Mouse (Mus musculus): Measurements from ENCODE around the gene Txnrd2.

Txnrd2 gene

GRCm38 (mm10) chr16:18426215-18426791, at the start of gene Txnrd2:
TSS of gene Txnrd2 (plus strand) at chr16:18426384.
- DNase-seq = peak; percentile 78

- no peak for DNase-seq
Observed at GRCm38 (mm10) chr16:18377203-18377602, 49.0 kb upstream of the Txnrd2 start.

DNA sequence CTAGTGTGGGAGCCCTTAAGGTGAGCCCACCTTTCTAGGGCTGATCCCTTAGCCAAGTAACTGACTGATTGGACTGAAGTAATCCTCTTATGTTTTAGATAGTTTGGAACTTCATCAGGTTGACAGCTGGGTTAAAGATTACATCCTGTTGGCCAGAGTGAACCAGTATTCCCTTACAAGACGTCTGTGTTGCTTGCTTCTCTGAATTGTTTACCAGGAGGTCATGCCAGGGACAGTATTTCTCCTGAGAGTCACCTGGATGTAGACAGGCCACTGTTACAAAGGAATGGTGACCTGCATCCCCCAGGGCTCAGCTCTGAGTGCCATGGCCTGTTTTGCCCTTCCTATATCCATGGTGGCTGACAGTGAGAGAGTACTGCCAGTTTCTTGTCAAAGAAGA, 47.7 kb upstream of the Txnrd2 start:
- no peak for DNase-seq

DNA sequence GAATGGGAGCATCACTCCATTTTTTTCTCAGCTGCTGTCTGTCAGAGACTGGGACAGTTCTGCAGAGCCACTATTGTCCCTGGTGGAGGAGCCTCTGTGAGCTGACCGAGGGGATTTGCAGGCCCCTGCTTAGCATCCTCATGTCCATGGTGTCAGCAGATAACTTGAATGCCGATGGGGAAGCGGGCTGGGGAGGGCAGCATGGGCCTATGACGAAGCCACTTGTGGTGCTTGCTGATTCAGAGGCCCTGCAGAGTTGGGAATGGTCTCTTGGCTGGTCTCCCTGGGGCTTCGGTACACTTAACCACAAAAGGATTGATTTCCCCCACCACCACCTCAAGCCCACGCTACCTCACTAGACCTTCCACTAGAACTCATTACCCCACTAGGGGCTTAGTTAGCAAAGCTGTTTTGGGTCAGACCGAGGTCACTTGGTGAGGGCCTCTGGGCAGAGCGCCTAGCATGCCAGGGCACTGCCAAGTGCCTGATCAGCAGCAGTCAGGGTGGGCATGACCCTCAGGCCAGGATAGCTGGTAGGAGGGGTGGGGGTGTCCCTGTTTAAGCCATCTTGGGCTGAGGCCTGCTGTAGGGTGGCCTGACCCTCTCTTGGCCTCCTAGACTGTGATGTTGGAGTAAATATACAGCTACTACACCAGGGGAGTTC, 46.7 kb upstream of the Txnrd2 start:
- no peak for DNase-seq

- DNase-seq = no peak
Observed at GRCm38 (mm10) chr16:18380495-18381063, 45.6 kb upstream of the Txnrd2 start.

GRCm38 (mm10) chr16:18381621-18382258, 44.4 kb upstream of the Txnrd2 start:
- no peak for DNase-seq

- DNase-seq = no peak
Observed at GRCm38 (mm10) chr16:18383045-18383726, 43.0 kb upstream of the Txnrd2 start.

DNA sequence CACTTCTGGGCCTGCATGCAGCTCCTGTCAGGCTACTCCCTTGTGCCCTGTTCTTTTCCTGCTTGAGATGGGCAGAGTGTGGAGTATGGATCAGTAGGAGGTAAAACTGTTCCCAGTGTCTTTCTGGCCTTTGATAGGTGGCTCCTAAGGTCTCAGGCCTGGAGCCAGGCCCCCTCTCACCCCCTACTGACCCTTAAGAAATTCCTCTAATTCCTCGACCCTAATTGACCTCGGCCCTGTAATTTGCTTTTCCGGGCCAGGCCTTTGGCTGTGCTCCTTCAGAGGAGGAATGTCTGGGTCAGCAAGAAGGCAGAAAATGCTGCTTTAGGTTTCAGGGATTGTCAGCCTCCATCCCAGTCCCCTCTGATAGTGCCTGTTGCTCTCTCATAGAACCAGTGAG, 42.4 kb upstream of the Txnrd2 start:
- DNase-seq = no peak

DNA sequence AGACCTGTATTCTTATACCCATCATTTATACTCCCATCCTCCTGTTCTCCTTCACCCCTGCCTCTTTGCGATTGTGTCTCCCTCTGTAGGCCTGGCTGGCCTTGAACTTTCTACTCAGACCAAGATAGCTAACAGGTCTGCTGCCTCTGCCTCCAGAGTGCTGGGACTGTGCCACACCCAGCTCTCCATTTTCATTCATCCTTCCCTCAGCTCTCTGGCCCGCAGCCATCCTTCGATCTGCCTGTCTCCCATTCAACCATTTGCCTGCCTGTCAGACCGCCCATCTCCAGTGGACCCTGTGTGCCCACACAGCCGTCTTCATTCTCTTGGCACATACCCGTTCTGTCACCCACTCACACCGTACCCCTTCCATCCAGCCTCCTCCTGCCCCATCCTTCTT, 42.0 kb upstream of the Txnrd2 start:
- DNase-seq = no peak

GRCm38 (mm10) chr16:18384659-18385058, 41.5 kb upstream of the Txnrd2 start:
- no peak for DNase-seq

- no peak for DNase-seq
Observed at GRCm38 (mm10) chr16:18385411-18385810, 40.8 kb upstream of the Txnrd2 start.

DNA sequence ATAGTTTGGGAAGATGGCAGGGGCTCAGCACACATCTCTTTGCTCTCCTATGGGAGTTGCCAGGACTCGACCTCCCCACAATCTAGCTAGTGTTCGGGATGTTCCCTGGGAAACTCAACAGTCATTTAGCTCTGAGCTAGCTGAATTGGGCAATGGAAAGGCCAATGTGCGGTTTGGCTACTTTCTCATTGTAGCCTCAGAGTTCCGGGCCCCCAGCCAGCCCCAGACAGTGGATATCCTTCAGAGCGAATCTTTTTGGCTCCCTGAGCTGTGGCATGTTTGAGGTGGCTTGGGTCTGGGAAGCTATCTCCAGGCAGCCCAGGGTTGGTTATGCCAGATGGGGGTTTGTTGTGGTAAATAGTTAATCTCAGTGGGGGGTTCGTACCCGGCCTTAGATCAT, 39.7 kb upstream of the Txnrd2 start:
- DNase-seq = no peak

DNA sequence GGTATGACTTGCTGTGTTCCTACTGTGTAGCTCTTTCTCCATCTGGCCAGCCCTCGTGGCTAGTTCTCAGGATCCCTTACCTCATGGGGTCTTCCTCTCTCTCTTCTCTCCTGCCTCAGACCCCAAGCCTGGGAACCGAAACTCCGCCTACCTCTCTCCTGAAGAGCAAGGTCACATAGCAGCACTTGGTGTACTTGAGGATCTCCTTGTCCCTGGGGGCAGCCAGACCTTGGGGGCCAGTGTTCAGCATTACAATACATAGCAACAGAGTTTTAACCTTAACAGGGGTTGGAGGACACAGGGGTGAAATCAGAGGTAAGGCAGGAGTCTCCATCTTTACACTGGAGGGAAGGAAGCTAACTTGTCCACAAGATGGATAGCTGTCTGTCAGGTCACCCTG, 39.2 kb upstream of the Txnrd2 start:
- DNase-seq = no peak

DNA sequence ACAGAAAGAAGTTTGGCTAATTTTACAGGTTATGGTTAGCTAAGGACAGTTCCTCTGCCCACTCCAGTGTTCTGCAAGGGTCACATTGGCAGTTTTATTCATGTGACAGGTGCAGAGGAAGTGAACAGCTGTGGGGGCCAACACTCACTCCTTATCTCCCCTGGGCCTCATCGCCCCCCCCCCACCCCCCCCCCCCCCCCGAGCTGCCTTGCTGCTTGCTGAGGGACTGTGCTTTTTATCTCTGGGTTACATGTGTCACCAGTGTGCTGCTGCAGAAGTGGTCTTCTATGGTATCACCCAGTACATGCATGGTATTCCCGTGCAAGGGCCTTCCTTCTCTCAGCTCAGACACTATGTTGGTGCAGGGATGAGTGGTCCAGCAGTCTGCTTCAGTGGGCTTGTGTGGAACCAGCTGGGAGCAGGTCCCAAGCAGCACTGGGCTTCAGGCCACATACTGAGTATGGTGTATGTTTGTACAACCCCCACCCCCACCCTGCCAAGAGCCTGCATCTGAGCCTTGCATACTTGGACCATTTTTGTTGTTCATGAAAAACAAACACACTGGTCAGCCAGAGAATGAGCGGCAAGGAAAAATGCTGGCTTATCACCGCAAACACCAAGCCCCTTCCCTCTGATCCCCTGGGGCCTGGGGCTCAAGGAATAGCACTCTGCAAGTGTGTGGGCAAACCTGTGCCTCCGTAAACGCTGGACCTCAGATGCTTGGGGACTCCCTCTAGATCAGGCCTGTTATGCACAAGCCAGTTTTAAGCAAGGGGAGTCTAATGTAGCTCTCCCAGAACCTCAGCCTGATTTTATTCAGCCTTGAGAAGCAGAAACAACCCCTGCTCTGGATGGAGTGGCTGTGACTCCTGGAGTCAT, 38.2 kb upstream of the Txnrd2 start:
- DNase-seq = no peak

DNA sequence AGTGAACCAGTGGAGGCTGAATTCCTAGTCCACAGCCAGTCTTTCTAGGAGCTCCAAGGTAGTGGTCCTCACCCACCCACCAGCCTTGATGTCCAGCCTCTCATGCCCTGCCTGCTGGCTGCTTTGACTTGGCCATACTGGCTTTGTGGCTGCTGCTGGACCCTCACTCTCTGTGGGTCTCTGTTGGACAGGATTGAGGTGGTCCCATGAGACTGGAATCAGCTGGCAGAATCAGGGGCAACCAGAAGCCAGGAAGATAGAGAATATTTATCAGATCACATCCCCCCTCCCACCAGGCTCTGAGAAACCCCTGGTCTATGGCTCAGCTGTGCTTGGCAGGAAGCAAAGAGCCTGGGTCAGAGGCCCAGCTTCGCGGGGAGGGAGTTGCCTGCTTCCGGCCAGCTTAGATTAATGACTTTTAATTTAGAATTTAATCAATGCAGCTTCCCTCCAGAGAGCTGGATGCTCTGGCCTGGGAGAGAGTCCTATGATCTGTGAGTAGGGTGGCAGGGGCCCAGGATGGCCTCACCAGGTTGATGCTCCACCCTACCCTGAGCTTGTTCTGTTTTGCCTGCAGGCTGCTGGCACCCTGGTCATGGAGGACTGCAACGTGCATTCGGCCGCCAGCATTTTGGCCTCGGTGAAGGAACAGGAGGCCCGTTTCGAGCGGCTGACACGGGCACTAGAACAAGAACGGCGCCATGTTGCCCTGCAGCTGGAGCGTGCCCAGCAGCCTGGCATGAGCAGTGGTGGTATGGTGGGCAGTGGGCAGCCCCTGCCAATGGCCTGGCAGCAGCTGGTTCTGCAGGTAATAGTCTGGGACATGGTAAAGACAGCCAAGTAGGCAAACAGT, 37.4 kb upstream of the Txnrd2 start:
- DNase-seq = no peak

GRCm38 (mm10) chr16:18390399-18390798, 35.8 kb upstream of the Txnrd2 start:
- no peak for DNase-seq

GRCm38 (mm10) chr16:18391127-18391526, 35.1 kb upstream of the Txnrd2 start:
- DNase-seq = no peak

DNA sequence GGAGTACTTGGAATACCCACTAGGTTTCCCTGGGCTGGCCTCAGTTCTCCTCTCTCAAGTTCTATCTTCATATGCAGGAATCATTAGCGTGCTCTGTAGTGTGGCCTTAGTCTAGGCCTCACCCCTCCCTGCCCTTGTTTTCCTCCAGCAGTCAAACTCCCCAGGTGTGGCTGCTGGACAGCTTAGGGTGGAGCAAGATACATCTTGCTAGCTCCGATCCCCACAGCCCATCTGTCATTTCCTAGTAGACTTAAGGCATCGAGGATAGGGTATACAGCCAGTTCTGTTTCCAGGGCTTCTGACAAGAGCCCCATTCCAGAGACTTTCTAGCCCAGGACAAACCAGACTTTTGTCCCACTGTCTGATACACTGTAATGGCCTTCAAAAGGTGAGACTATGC, 34.5 kb upstream of the Txnrd2 start:
- DNase-seq = no peak

- DNase-seq = peak; percentile 61
Observed at GRCm38 (mm10) chr16:18392469-18393426, 33.4 kb upstream of the Txnrd2 start.

GRCm38 (mm10) chr16:18393595-18393994, 32.6 kb upstream of the Txnrd2 start:
- no peak for DNase-seq
